Mouse (Mus musculus) limb, embryonic 12.5 days (tissue): Measurements from ENCODE around the gene Onecut1. TPM values are rescaled to one million over a fixed set of nuclear protein-coding genes. Genes with fewer than 3 reads are reported as not detected.

Source experiments
- ATAC-seq: fragments of 200-750 bp; cut with Nextera tagmentation; 2 replicates; pipeline ENCODE4 v1.8.0; 2017; ENCODE audit warnings: low read depth, moderate TSS enrichment; ENCODE audit not compliant: insufficient number of reproducible peaks, insufficient read depth, low FRiP score, low TSS enrichment
- H3K27ac ChIP-seq: fragments of 300-500 bp; sonication (generic); 2 replicates; pipeline ENCODE4 v1.5.1; 2016; ENCODE audit warnings: mild to moderate bottlenecking, moderate library complexity
- H3K27me3 ChIP-seq: fragments of 300-500 bp; sonication (generic); 2 replicates; pipeline ENCODE4 v1.6.1; 2016; ENCODE audit warnings: mild to moderate bottlenecking, moderate library complexity
- H3K36me3 ChIP-seq: fragments of 300-500 bp; sonication (generic); 2 replicates; pipeline ENCODE4 v1.6.1; 2016; ENCODE audit warnings: mild to moderate bottlenecking, moderate library complexity
- H3K4me1 ChIP-seq: fragments of 300-500 bp; sonication (generic); replicated peaks from 2 replicates; pipeline ENCODE4 v1.6.1; 2016
- H3K4me2 ChIP-seq: fragments of 300-500 bp; sonication (generic); 2 replicates; pipeline ENCODE4 v1.6.1; 2016; ENCODE audit warnings: mild to moderate bottlenecking, moderate library complexity
- H3K4me3 ChIP-seq: fragments of 300-500 bp; sonication (generic); replicated peaks from 2 replicates; pipeline ENCODE4 v1.5.1; 2016; ENCODE audit warnings: mild to moderate bottlenecking
- H3K9ac ChIP-seq: fragments of 300-500 bp; sonication (generic); replicated peaks from 2 replicates; pipeline ENCODE4 v1.6.1; 2016; ENCODE audit warnings: mild to moderate bottlenecking, moderate library complexity
- H3K9me3 ChIP-seq: fragments of 300-500 bp; sonication (generic); 2 replicates; pipeline ENCODE4 v1.6.1; 2016; ENCODE audit warnings: mild to moderate bottlenecking, moderate library complexity
- WGBS: fragments of 180-500 bp; shearing (Covaris S2); methylation state at CpG from one replicate; pipeline ENCODE4 v1.1.7; 2016; 5-methylcytosine and 5-hydroxymethylcytosine counted together
- polyA plus RNA-seq: library from polyadenylated mRNA; unstranded; fragments of >200 nt; fragmentation: Nextera tagmentation; extraction: Ambion mirVana; gene quantifications from 2 replicates; pipeline ENCODE4 v1.2.1, GENCODE M21; 2016

Gene Onecut1
- polyA plus RNA-seq, 1 experiment from 2014 or later: 0.06 TPM

DNA sequence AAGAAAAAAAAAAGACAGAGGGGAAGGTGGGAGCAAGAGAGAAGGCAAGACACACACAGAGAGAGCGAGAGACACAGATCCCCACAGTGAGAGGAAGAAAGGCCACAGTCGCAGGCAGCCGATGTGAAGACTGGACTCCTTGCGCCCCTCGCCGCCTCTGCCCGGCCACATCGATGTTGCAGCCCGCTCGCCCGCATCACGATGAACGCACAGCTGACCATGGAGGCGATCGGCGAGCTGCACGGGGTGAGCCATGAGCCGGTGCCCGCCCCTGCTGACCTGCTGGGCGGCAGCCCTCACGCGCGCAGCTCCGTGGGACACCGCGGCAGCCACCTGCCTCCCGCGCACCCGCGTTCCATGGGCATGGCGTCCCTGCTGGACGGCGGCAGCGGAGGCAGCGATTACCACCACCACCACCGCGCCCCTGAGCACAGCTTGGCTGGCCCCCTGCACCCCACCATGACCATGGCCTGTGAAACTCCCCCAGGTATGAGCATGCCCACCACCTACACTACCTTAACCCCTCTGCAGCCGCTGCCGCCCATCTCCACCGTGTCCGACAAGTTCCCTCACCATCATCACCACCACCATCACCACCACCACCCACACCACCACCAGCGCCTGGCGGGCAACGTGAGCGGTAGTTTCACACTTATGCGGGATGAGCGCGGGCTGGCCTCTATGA, 517 bp downstream of the Onecut1 start:
- under 1% methylated on average over 48 of the region's 48 CpGs for WGBS
- Histone ChIP-seq H3K27ac (no peak overlapping the region), H3K27me3 (peaks cover 97% of the 10 kb centered on the region), H3K9me3 (no peaks in the 10 kb centered on the region; the same call in 1 of the 2 replicates), H3K9ac (peak overlapping the region; percentile 47), H3K4me1 (peaks cover 14% of the 10 kb centered on the region), H3K4me3 (peak overlapping the region; percentile 48), H3K36me3 (no peaks in the 10 kb centered on the region), H3K4me2 (peak overlapping the region; percentile 87)
- 0 out of 2 replicates have a peak, but pooled peaks have one; percentile 5 for ATAC-seq

DNA sequence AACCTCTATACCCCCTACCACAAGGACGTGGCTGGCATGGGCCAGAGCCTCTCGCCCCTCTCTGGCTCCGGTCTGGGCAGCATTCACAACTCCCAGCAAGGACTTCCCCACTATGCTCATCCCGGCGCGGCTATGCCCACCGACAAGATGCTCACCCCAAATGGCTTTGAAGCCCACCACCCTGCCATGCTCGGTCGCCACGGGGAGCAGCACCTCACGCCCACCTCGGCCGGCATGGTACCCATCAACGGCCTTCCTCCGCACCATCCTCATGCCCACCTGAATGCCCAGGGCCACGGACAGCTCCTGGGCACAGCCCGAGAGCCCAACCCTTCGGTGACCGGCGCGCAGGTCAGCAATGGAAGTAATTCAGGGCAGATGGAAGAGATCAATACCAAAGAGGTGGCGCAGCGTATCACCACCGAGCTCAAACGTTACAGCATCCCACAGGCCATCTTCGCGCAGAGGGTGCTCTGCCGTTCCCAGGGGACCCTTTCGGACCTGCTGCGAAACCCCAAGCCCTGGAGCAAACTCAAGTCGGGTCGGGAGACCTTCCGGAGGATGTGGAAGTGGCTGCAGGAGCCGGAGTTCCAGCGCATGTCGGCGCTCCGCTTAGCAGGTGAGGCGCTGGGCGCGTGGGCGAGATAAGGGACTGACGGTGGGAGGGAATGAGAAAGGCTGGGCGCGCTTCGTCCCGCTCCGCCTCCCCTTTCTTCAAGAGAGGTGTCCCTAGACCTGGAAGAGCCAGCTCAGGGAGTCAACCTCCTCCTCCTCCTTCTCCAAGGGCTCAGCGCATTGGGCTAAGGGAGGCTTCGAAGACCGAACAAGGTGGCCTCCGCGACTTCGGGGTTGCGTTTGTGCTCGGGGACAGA, 1.3 kb downstream of the Onecut1 start:
- 0 out of 2 replicates have a peak, but pooled peaks have one; percentile 3 for ATAC-seq
- H3K27ac ChIP-seq: no peak overlapping the region
- WGBS: under 1% methylated on average over 56 of the region's 56 CpGs
- H3K36me3 ChIP-seq: no peaks in the 10 kb centered on the region
- H3K27me3 ChIP-seq: peaks cover 97% of the 10 kb centered on the region
- peaks cover 14% of the 10 kb centered on the region for H3K4me1 ChIP-seq
- peak overlapping the region; percentile 48 for H3K4me3 ChIP-seq
- no peak overlapping the region for H3K9ac ChIP-seq
- H3K9me3 ChIP-seq: no peaks in the 10 kb centered on the region; the same call in 1 of the 2 replicates
- H3K4me2 ChIP-seq: peak overlapping the region; percentile 87; the same call in 1 of the 2 replicates

DNA sequence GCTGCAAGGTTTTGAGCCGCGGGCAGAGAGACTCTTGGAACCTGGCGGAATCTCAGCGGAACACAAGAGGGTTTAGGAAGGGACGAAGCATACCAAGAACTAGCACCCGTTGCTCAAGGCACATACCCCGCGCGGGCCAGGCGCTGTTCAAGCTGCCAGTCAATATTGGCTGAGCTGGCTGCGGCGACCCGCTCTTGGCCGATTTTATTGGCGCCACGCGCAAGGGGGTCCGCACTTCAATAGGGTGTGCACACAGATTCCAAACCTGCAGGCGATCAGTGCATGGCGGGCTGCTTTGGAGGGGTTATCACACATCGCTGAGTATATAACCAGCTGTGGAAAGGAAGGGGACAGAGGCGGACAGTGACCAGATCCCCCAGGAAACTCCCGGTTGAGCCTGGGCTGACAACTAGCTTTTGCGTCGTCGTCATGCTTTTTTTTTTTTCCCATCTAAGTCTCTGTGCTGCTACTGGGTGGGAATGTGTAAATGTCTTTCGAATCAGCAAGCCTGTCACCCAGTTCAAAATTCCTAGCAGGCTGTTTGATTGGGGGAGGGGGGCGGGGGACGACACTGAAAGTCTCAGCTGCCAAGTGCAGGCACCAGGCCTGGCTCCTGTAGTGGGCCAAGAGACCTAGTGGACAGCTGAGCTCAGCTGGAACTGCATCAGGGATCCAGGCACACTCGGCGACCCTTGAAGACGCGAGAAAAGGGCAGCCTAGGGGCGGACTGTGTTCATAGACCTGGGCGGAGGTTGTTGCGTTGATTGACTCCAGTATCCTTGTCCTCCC, 2.1 kb downstream of the Onecut1 start:
- WGBS: 1% methylated on average over 36 of the region's 36 CpGs
- H3K4me3 ChIP-seq: 0 out of 2 replicates have a peak overlapping the region, but pooled peaks have one; percentile 48

DNA sequence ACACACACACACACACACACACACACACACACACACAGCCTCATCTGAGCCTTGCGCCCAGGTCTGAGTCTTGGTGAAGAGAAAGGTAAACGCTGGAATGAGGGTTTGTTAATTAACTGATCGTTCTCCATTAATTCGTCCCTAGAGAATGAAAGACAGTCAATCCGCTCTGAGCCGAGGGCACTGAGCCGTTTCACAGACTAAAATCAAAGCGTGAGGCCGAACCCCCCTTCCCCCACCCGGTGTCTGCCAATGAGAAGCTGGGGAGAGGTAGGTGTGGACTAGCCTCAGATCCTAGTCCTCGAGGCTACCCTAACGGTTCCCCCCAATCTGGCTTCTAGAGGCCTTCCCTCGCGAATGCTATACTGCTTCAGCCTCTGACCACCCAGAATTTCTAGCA, 2.8 kb downstream of the Onecut1 start:
- 2% methylated on average over 14 of the region's 14 CpGs for whole genome bisulfite sequencing
- Histone ChIP-seq H3K9ac (no peak overlapping the region), H3K36me3 (no peaks in the 10 kb centered on the region), H3K27ac (no peak overlapping the region), H3K9me3 (no peaks in the 10 kb centered on the region), H3K4me2 (no peak overlapping the region), H3K4me1 (peaks cover 14% of the 10 kb centered on the region), H3K27me3 (peaks cover 95% of the 10 kb centered on the region), H3K4me3 (no peak overlapping the region)
- no peak for ATAC-seq

More for the DNA sequence above, 2.1 kb downstream of the Onecut1 start:
- no peak overlapping the region for H3K9ac ChIP-seq
- no peaks in the 10 kb centered on the region for H3K9me3 ChIP-seq
- no peak overlapping the region for H3K4me2 ChIP-seq
- peaks cover 97% of the 10 kb centered on the region for H3K27me3 ChIP-seq
- H3K36me3 ChIP-seq: no peaks in the 10 kb centered on the region
- ATAC-seq: no peak
- peaks cover 14% of the 10 kb centered on the region for H3K4me1 ChIP-seq
- no peak overlapping the region for H3K27ac ChIP-seq

DNA sequence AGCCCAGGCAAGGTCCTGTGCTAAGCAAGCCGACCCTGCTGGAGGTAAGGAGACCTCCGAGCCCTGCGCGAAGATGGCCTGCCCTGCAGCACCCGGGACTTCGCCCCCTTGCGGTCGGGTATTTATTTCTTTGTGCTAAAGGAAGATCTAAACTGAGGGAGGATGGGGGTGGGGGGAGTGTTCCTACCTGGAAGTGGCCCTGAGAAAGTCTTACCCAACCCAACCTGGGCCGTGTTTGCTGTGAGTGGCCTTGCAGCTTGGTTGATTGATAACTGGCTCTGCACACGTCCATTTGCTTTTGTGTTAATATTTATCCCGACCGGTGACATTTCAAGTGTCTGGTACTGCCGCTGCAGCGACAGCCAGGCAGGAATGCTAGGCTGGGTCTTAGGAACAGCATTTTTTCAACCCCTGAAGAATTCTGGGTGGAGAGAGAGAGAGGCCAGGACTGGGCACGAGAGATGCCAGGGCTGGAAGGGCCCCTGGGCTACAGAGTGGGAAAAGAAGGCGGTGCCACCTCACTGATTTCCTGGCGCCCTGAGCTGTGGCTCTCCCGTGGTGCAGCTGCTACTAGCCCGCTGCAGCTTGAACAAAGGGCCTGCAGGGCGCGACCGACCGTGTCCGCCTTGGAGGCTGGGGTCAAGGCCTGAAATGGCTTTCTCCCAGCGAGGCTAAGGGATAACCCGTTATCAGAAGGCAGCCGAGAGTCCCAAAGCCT, 5.0 kb downstream of the Onecut1 start:
- Histone ChIP-seq H3K27me3 (peaks cover 86% of the 10 kb centered on the region), H3K36me3 (no peaks in the 10 kb centered on the region), H3K9me3 (no peaks in the 10 kb centered on the region), H3K4me2 (no peak overlapping the region), H3K27ac (no peak overlapping the region), H3K4me3 (no peak overlapping the region), H3K4me1 (peaks cover 10% of the 10 kb centered on the region), H3K9ac (no peak overlapping the region)
- 11% methylated on average over 27 of the region's 27 CpGs for WGBS
- no peak for ATAC-seq

DNA sequence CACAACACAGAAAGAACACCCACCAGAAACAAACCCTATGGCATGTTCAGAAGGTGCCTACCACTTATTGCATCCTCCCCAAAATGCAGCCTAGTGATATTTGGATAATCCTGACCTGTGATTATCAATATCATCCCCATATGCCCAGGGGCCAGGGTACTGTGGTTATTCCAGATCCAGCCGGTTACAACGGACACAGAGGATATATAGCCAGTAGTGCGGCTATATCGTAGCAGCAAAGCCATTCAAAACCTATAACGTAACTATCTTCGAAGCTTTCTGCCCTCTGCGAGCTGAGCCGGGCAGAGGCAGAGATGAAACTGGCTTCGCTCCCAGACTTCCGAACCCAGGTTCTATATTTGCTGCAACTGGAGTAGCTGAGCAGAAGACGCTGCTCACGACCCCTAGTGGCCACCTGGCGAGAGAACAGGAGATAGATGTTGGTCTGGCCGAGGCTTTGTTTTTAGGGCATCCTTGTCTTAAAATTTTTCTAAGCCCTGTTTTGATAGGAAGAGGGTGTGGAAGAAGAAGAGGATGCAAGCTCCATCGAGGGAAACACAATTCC, 6.0 kb downstream of the Onecut1 start:
- Histone ChIP-seq H3K9ac (no peak overlapping the region), H3K27ac (no peak overlapping the region), H3K9me3 (no peaks in the 10 kb centered on the region), H3K4me2 (no peak overlapping the region), H3K4me1 (peaks cover 2% of the 10 kb centered on the region), H3K4me3 (no peak overlapping the region), H3K36me3 (no peaks in the 10 kb centered on the region), H3K27me3 (peaks cover 83% of the 10 kb centered on the region)
- 8% methylated on average over 15 of the region's 15 CpGs for WGBS
- ATAC-seq: no peak

DNA sequence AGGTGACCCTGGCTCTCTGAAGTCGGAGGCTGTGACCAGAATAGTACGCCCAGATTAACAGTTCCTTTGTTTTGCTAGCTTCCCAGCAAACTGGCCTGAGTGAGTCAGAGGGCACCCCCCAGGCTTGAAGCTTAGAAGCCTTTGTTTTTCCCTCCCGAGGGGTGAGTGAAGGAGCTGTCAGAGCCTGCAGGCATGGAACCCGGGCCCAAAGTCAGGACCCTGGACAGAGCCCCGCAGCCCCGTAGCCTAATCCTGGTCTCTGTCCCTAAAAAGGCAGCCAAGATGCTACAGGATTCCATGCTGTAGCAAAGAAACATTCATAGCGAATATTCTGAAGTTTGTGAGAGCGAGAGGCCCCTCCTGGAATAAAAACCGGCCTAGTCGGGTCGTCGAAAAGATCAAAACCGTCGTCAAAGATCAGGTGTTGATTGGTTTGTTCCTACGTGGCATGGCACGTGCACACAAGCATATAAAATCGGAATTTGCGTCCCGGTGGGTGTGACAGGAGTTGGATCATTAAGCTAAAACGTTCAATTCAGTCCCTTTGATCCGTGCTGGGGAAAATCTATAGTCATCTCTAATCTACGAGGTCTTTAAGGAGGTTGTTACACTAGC, 6.7 kb downstream of the Onecut1 start:
- Histone ChIP-seq H3K27ac (no peak overlapping the region), H3K4me1 (no peaks in the 10 kb centered on the region; the same call in 1 of the 2 replicates), H3K27me3 (peaks cover 80% of the 10 kb centered on the region), H3K36me3 (no peaks in the 10 kb centered on the region), H3K9ac (no peak overlapping the region), H3K4me3 (no peak overlapping the region), H3K9me3 (no peaks in the 10 kb centered on the region), H3K4me2 (no peak overlapping the region)
- no peak for ATAC-seq
- WGBS: 4% methylated on average over 22 of the region's 22 CpGs

- Histone ChIP-seq H3K27ac (no peak overlapping the region), H3K36me3 (no peaks in the 10 kb centered on the region), H3K4me1 (no peaks in the 10 kb centered on the region; the same call in 1 of the 2 replicates), H3K9ac (no peak overlapping the region), H3K9me3 (no peaks in the 10 kb centered on the region), H3K4me2 (no peak overlapping the region), H3K4me3 (no peak overlapping the region), H3K27me3 (peaks cover 70% of the 10 kb centered on the region)
- WGBS: 23% methylated on average over 13 of the region's 13 CpGs
- no peak for ATAC-seq
Observed at GRCm38 (mm10) chr9:74870960-74871688, 9.4 kb downstream of the Onecut1 start.

GRCm38 (mm10) chr9:74876328-74876727, 14.6 kb downstream of the Onecut1 start:
- 67% methylated on average over 6 of the region's 6 CpGs for WGBS
- Histone ChIP-seq H3K36me3 (no peaks in the 10 kb centered on the region), H3K27ac (no peak overlapping the region), H3K4me1 (no peaks in the 10 kb centered on the region), H3K4me2 (no peak overlapping the region), H3K4me3 (no peak overlapping the region), H3K9ac (no peak overlapping the region), H3K27me3 (peaks cover 29% of the 10 kb centered on the region), H3K9me3 (no peaks in the 10 kb centered on the region)
- ATAC-seq: no peak
